Mouse (Mus musculus): ENCODE results near the gene Hrh1. TPM values are rescaled to one million over a fixed set of nuclear protein-coding genes. Genes with fewer than 3 reads are reported as not detected.
"Not testable (repeated sequence)": the region's sequence is repeated elsewhere in the genome, so short reads cannot be mapped to it uniquely, and the experiment has no call there.

Gene Hrh1
- polyA plus RNA-seq, 1 experiment from 2014 or later, result not detected

DNA sequence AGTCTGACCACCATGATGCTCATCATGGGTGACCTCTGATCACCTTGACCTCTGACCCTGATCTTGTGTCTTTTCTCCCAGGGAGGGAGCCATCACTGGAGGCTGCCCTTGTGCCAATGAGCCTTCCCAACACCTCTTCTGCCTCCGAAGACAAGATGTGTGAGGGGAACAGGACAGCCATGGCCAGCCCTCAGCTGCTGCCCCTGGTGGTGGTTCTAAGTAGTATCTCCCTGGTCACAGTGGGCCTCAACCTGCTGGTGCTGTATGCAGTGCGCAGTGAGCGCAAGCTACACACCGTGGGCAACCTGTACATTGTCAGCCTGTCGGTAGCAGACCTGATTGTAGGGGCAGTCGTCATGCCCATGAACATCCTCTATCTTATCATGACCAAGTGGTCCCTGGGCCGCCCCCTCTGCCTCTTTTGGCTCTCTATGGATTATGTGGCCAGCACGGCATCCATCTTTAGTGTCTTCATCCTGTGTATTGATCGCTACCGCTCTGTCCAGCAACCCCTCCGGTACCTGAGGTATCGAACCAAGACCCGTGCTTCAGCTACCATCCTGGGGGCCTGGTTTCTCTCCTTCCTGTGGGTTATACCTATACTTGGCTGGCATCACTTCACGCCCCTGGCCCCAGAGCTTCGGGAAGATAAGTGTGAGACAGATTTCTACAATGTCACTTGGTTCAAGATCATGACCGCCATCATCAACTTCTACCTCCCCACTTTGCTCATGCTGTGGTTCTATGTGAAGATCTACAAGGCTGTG, 82.1 kb downstream of the Hrh1 start:
- H3K27ac ChIP-seq (replicated peaks; ENCODE audit: low read depth, low read length), result no peak overlapping the region
- no peak overlapping the region for H3K9ac ChIP-seq (ENCODE audit: low read length)
- DNase-seq (ENCODE audit: low spot score) (no peak), ATAC-seq (ENCODE audit: insufficient number of reproducible peaks, low FRiP score, low TSS enrichment, low read depth) (no peak)
- no peak overlapping the region for H3K4me3 ChIP-seq (ENCODE audit: low read depth, low read length)
- H3K4me1 ChIP-seq (ENCODE audit: control insufficient read depth, insufficient read depth, low read length), result no peaks in the 10 kb centered on the region
- no peak overlapping the region for H3K4me2 ChIP-seq (ENCODE audit: low read depth, severe bottlenecking)
- no peaks in the 10 kb centered on the region for H3K9me3 ChIP-seq (ENCODE audit: control insufficient read depth, low read length)
- H3K27me3 ChIP-seq (ENCODE audit: control insufficient read depth, insufficient read depth, low read length), result no peaks in the 10 kb centered on the region
- whole genome bisulfite sequencing, result 91% methylated on average over 16 of the region's 16 CpGs
- no peaks in the 10 kb centered on the region for H3K36me3 ChIP-seq (ENCODE audit: control insufficient read depth, insufficient read depth, low read length)

DNA sequence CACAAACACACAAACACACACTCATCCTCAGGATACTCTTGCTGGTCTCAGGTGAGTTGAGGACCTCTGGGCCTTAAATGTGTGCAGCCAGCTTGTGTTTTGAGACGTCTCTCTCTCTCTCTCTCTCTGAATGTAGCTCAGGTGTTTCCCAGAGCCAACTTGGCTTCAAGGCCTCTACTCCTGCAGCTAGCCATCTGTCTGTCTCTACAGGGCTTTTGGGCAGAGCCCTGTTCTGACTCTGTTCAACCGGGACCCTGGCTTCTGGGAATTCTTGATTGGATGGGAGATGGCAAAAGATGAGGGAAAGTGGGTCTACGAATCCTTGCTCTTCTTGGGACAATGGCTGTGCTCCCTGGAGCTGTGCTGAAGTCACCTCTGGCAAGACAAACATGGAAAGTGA, 91.6 kb downstream of the Hrh1 start:
- no peak for ATAC-seq (ENCODE audit: insufficient number of reproducible peaks, low FRiP score, low TSS enrichment, low read depth)
- no peaks in the 10 kb centered on the region for H3K4me1 ChIP-seq (ENCODE audit: control insufficient read depth, insufficient read depth, low read length)

DNA sequence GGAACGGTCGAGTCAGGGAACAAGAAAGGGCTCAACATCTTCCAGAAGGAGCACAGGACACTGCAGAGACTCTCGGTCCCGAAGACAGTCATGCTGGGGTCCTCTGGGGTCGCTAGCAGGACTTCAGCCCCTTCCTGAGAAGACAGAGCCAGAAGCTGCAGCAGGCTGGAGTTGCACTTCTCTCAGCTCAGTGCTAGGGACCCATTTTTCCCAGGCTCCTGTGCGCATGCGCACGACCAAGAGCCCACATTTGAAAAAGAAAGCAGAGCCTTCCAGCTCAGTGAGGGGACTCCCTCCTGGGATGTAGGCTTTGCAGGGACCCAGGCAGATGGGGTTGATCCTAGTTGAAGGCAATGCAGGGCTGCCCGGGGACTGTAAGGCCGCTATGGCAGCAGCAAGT, 94.9 kb downstream of the Hrh1 start:
- 67% methylated on average over 10 of the region's 10 CpGs for WGBS
- not testable (repeated sequence) for H3K9ac ChIP-seq (ENCODE audit: low read length); H3K27ac ChIP-seq (replicated peaks; ENCODE audit: low read depth, low read length); ATAC-seq (ENCODE audit: insufficient number of reproducible peaks, low FRiP score, low TSS enrichment, low read depth); H3K4me2 ChIP-seq (ENCODE audit: low read depth, severe bottlenecking); H3K27me3 ChIP-seq (ENCODE audit: control insufficient read depth, insufficient read depth, low read length); H3K4me3 ChIP-seq (ENCODE audit: low read depth, low read length); H3K4me1 ChIP-seq (ENCODE audit: control insufficient read depth, insufficient read depth, low read length); H3K36me3 ChIP-seq (ENCODE audit: control insufficient read depth, insufficient read depth, low read length); H3K9me3 ChIP-seq (ENCODE audit: control insufficient read depth, low read length)
- DNase-seq (ENCODE audit: low spot score), result peak; percentile 27

More for the DNA sequence above, 91.6 kb downstream of the Hrh1 start:
- WGBS, result 85% methylated on average over 3 of the region's 3 CpGs
- Histone ChIP-seq H3K27ac (replicated peaks; ENCODE audit: low read depth, low read length) (no peak overlapping the region), H3K9ac (ENCODE audit: low read length) (no peak overlapping the region), H3K27me3 (ENCODE audit: control insufficient read depth, insufficient read depth, low read length) (no peaks in the 10 kb centered on the region), H3K4me2 (ENCODE audit: low read depth, severe bottlenecking) (no peak overlapping the region), H3K36me3 (ENCODE audit: control insufficient read depth, insufficient read depth, low read length) (no peaks in the 10 kb centered on the region), H3K4me3 (ENCODE audit: low read depth, low read length) (no peak overlapping the region), H3K9me3 (ENCODE audit: control insufficient read depth, low read length) (no peaks in the 10 kb centered on the region)
- no peak for DNase-seq (ENCODE audit: low spot score)

DNA sequence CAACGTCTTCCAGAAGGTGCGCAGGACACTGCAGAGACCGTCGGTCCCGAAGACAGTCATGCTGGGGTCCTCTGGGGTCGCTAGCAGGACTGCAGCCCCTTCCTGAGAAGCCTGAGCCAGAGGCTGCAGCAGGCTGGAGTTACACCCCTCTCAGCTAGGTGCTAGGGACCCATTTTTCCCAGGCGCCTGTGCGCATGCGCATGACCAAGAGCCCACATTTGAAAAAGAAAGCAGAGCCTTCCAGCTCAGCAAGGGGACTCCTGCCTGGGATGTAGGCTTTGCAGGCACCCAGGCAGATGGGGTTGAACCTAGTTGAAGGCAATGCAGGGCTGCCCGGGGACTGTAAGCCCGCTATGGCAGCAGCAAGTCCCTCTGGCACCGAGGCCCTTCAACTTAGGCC, 97.3 kb downstream of the Hrh1 start:
- not testable (repeated sequence) for H3K4me3 ChIP-seq (ENCODE audit: low read depth, low read length); H3K4me2 ChIP-seq (ENCODE audit: low read depth, severe bottlenecking); ATAC-seq (ENCODE audit: insufficient number of reproducible peaks, low FRiP score, low TSS enrichment, low read depth); H3K4me1 ChIP-seq (ENCODE audit: control insufficient read depth, insufficient read depth, low read length); H3K9ac ChIP-seq (ENCODE audit: low read length); H3K27me3 ChIP-seq (ENCODE audit: control insufficient read depth, insufficient read depth, low read length); H3K9me3 ChIP-seq (ENCODE audit: control insufficient read depth, low read length); H3K36me3 ChIP-seq (ENCODE audit: control insufficient read depth, insufficient read depth, low read length); H3K27ac ChIP-seq (replicated peaks; ENCODE audit: low read depth, low read length)
- WGBS, result 28% methylated on average over 6 of the region's 12 CpGs
- DNase-seq (ENCODE audit: low spot score), result peak; percentile 30

DNA sequence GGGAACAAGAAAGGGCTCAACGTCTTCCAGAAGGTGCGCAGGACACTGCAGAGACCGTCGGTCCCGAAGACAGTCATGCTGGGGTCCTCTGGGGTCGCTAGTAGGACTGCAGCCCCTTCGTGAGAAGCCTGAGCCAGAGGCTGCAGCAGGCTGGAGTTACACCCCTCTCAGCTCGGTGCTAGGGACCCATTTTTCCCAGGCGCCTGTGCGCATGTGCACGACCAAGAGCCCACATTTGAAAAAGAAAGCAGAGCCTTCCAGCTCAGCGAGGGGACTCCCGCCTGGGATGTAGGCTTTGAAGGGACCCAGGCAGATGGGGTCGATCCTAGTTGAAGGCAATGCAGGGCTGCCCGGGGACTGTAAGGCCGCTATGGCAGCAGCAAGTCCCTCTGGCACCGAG, 116.3 kb downstream of the Hrh1 start:
- DNase-seq (ENCODE audit: low spot score); H3K4me3 ChIP-seq (ENCODE audit: low read depth, low read length); H3K9ac ChIP-seq (ENCODE audit: low read length); H3K27me3 ChIP-seq (ENCODE audit: control insufficient read depth, insufficient read depth, low read length); H3K4me1 ChIP-seq (ENCODE audit: control insufficient read depth, insufficient read depth, low read length); H3K9me3 ChIP-seq (ENCODE audit: control insufficient read depth, low read length); H3K27ac ChIP-seq (replicated peaks; ENCODE audit: low read depth, low read length); H3K36me3 ChIP-seq (ENCODE audit: control insufficient read depth, insufficient read depth, low read length); ATAC-seq (ENCODE audit: insufficient number of reproducible peaks, low FRiP score, low TSS enrichment, low read depth); H3K4me2 ChIP-seq (ENCODE audit: low read depth, severe bottlenecking): not testable (repeated sequence)
- 15% methylated on average over 15 of the region's 17 CpGs for WGBS

DNA sequence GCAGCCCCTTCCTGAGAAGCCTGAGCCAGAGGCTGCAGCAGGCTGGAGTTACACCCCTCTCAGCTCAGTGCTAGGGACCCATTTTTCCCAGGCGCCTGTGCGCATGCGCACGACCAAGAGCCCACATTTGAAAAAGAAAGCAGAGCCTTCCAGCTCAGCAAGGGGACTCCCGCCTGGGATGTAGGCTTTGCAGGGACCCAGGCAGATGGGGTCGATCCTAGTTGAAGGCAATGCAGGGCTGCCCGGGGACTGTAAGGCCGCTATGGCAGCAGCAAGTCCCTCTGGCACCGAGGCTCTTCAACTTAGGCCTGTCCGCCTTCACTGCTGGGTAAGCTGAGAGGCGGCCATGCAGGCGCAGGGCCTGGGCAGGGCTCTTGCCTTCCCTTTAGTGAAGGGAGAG, 131.0 kb downstream of the Hrh1 start:
- H3K4me1 ChIP-seq (ENCODE audit: control insufficient read depth, insufficient read depth, low read length); DNase-seq (ENCODE audit: low spot score); H3K36me3 ChIP-seq (ENCODE audit: control insufficient read depth, insufficient read depth, low read length); H3K9ac ChIP-seq (ENCODE audit: low read length); H3K4me3 ChIP-seq (ENCODE audit: low read depth, low read length); ATAC-seq (ENCODE audit: insufficient number of reproducible peaks, low FRiP score, low TSS enrichment, low read depth); H3K27ac ChIP-seq (replicated peaks; ENCODE audit: low read depth, low read length); H3K4me2 ChIP-seq (ENCODE audit: low read depth, severe bottlenecking); H3K9me3 ChIP-seq (ENCODE audit: control insufficient read depth, low read length); H3K27me3 ChIP-seq (ENCODE audit: control insufficient read depth, insufficient read depth, low read length): not testable (repeated sequence)
- no CpG with 5 or more reads among the region's 12 CpGs for WGBS

Other genes with a start within 250 kb of the Hrh1 start
- gene Slc6a1, start 115.3 kb upstream of the Hrh1 start, polyA plus RNA-seq (2014; fragmentation: Nextera tagmentation; extraction: Ambion mirVana), result 0.03 TPM in 1 of 2 replicates, not detected in the other
- gene Atg7, start 245.2 kb downstream of the Hrh1 start, polyA plus RNA-seq (2014; fragmentation: Nextera tagmentation; extraction: Ambion mirVana), result 16.8 and 18.9 TPM in 2 replicates

Measured in limb, embryonic 11.5 days (tissue).